10 mouse cellular contexts compared by ENCODE assay signal in genomic region chr7:123982461-123983038, GRCm38 (mm10). TPM values are rescaled to one million over a fixed set of nuclear protein-coding genes. Genes with fewer than 3 reads are reported as not detected.
DNase-seq lines count a peak whose midpoint lies in the region; ATAC-seq and TF ChIP-seq lines count a peak whose summit lies in the region.
"Had no signal": no experiment of that assay in that cellular context is flagged by ENCODE, and none has a peak within 500 bp of the region (broad histone marks: within the 10 kb centered on the region; RNA-seq: fewer than 3 reads in every experiment).

TSS of gene Hs3st4 (plus strand) at chr7:123982869.

- H3K27me3 ChIP-seq in cerebellum, adult 2 months (ENCODE audit: control insufficient read depth, insufficient read depth, low read length) = peaks cover 4% of the 10 kb centered on the region; the same call in 1 of the 2 replicates
- H3K27me3 ChIP-seq in E14TG2a.4 (ENCODE audit: insufficient read depth, low read length) = peaks cover 80% of the 10 kb centered on the region
- H3K27me3 ChIP-seq in forebrain, embryonic 14.5 days (replicated peaks; ENCODE audit: control insufficient read depth, insufficient read depth, low read length) = peaks cover 58% of the 10 kb centered on the region
- peaks cover 54% of the 10 kb centered on the region for H3K27me3 ChIP-seq in midbrain, embryonic 14.5 days (ENCODE audit: control insufficient read depth, insufficient read depth, low read length)

- no peak within 1 kb of the TSS for H3K27ac ChIP-seq in cerebellum, adult 2 months (ENCODE audit: insufficient read depth, low read length)
- no peak within 1 kb of the TSS; the same call in 1 of the 2 replicates for H3K27ac ChIP-seq in forebrain, embryonic 14.5 days (ENCODE audit: low read depth, low read length)
- H3K27ac ChIP-seq in midbrain, embryonic 14.5 days (replicated peaks; ENCODE audit: low read depth, low read length) = peak within 1 kb of the TSS; percentile 55; the same call in 1 of the 2 replicates

- H3K36me3 ChIP-seq in E14TG2a.4 (ENCODE audit: insufficient read depth, low read length) = no peaks in the 10 kb centered on the region
- no peaks in the 10 kb centered on the region for H3K36me3 ChIP-seq in forebrain, embryonic 14.5 days (ENCODE audit: control insufficient read depth, insufficient read depth, low read length)
- no peaks in the 10 kb centered on the region for H3K36me3 ChIP-seq in midbrain, embryonic 14.5 days (ENCODE audit: control insufficient read depth, insufficient read depth, low read length)

- no peaks in the 10 kb centered on the region for H3K4me1 ChIP-seq in cerebellum, adult 2 months (ENCODE audit: control insufficient read depth, insufficient read depth, low read length)
- H3K4me1 ChIP-seq in E14TG2a.4 (replicated peaks; ENCODE audit: low read depth, low read length) = peaks cover 17% of the 10 kb centered on the region
- no peaks in the 10 kb centered on the region for H3K4me1 ChIP-seq in forebrain, embryonic 14.5 days (ENCODE audit: control insufficient read depth, insufficient read depth, low read length)
- H3K4me1 ChIP-seq in midbrain, embryonic 14.5 days (ENCODE audit: control insufficient read depth, insufficient read depth, low read length) = 0 out of 2 replicates have a peak, but pooled peaks cover 3% of the 10 kb centered on the region

- peak within 1 kb of the TSS; percentile 2 for H3K4me3 ChIP-seq in cerebellum, adult 2 months (replicated peaks; ENCODE audit: insufficient read depth, low read depth, low read length)
- H3K4me3 ChIP-seq in E14TG2a.4 (replicated peaks; ENCODE audit: low read length) = peak within 1 kb of the TSS; percentile 84
- peak within 1 kb of the TSS; percentile 53 for H3K4me3 ChIP-seq in forebrain, embryonic 14.5 days (ENCODE audit: low read depth, low read length)
- H3K4me3 ChIP-seq in midbrain, embryonic 14.5 days (replicated peaks; ENCODE audit: low read depth, low read length) = peak within 1 kb of the TSS; percentile 63

- WGBS in cerebellum, adult 2 months = under 1% methylated on average over 68 of the region's 74 CpGs
- 1% methylated on average over 26 of the region's 74 CpGs for WGBS in forebrain, embryonic 14.5 days
- WGBS in midbrain, embryonic 14.5 days = under 1% methylated on average over 74 of the region's 74 CpGs

- H3K4me2 ChIP-seq in forebrain, embryonic 14.5 days (ENCODE audit: low read length) = peak within 1 kb of the TSS; percentile 95
- peak within 1 kb of the TSS; percentile 94 for H3K4me2 ChIP-seq in midbrain, embryonic 14.5 days (ENCODE audit: low read length)

- DNase-seq in cerebellum, adult 2 months = no peak
- no peak for DNase-seq in cerebellum, adult 11-12 months
- DNase-seq in forebrain, embryonic 14.5 days (ENCODE audit: low spot score) = peak; percentile 49
- DNase-seq in layer of hippocampus, postnatal 10 days (ENCODE audit: low spot score in 2 of 2) = peak; percentile 20 to 29
- peak; percentile 72 for DNase-seq in midbrain, embryonic 14.5 days
- DNase-seq in ovary, postnatal 10 days (ENCODE audit: low spot score) = no peak

- H3K9me3 ChIP-seq in E14TG2a.4 (ENCODE audit: low read length) = no peaks in the 10 kb centered on the region
- H3K9me3 ChIP-seq in forebrain, embryonic 14.5 days (replicated peaks; ENCODE audit: control insufficient read depth, low read length) = no peaks in the 10 kb centered on the region
- H3K9me3 ChIP-seq in midbrain, embryonic 14.5 days (ENCODE audit: control insufficient read depth, low read length) = no peaks in the 10 kb centered on the region

- peak; percentile 80 for ATAC-seq in forebrain, embryonic 14.5 days
- ATAC-seq in midbrain, embryonic 14.5 days (ENCODE audit: low FRiP score, low TSS enrichment) = peak; percentile 37; the same call in 1 of the 2 replicates
- no peak for ATAC-seq in megakaryocyte-erythroid progenitor cell, adult 5-6 weeks (replicated peaks; ENCODE audit: low FRiP score, low TSS enrichment, poor library complexity, severe bottlenecking)

- peak within 1 kb of the TSS; percentile 64 for H3K9ac ChIP-seq in forebrain, embryonic 14.5 days (ENCODE audit: low read length)
- peak within 1 kb of the TSS; percentile 65 for H3K9ac ChIP-seq in midbrain, embryonic 14.5 days (replicated peaks; ENCODE audit: low read length)

- TF ChIP-seq POLR2A in cerebellum, adult 2 months (IDR thresholded peaks at IDR 0.05; ENCODE audit: borderline replicate concordance, insufficient read depth, low read length) = no peak

- no peak for TF ChIP-seq CTCF in cerebellum, adult 2 months (IDR thresholded peaks at IDR 0.05; ENCODE audit: borderline replicate concordance, insufficient read depth, low read depth, low read length)
- TF ChIP-seq CTCF in E14TG2a.4 (conservative IDR thresholded peaks at IDR 0.05; ENCODE audit: low read length) = no peak

RNA-seq across cellular contexts. Expression of gene Hs3st4, which starts in this region (rescaled TPM):
- polyA plus RNA-seq in cerebellum, adult 2 months (2012; rRNA removed) = 4.2 and 5.2 TPM in 2 replicates
- polyA plus RNA-seq in forebrain, embryonic 14.5 days (2014; fragmentation: Nextera tagmentation; extraction: Ambion mirVana) = 3.9 and 5.8 TPM in 2 replicates
- 10 to 100 TPM; 74.0 to 84.5 TPM for total RNA-seq in layer of hippocampus, postnatal 10 days (2021)
- 10.9 and 15.4 TPM in 2 replicates for polyA plus RNA-seq in midbrain, embryonic 14.5 days (2014; fragmentation: Nextera tagmentation; extraction: Ambion mirVana)
- not detected in 2 replicates for total RNA-seq in megakaryocyte-erythroid progenitor cell, adult 5-6 weeks (2014; fragmentation: Nextera tagmentation)
- total RNA-seq in megakaryocyte-erythroid progenitor cell, adult 5-6 weeks (2017) = not detected in 2 replicates
- total RNA-seq: common myeloid progenitor, adult 5-6 weeks; neutrophil, adult 5-6 weeks had no signal

Comparison
In these comparisons a context has a peak if more than half of its experiments do, and no peak if none do; other contexts are left out.
1. RNA of gene Hs3st4 (total RNA-seq): 74.0 to 84.5 TPM in layer of hippocampus, postnatal 10 days; not detected in megakaryocyte-erythroid progenitor cell, adult 5-6 weeks; every median in the first group is over 10 times any median in the second.
2. DNase-seq: peak in forebrain, embryonic 14.5 days (single experiment), layer of hippocampus, postnatal 10 days (2 of 2) and midbrain, embryonic 14.5 days (single experiment); none in cerebellum, adult 2 months (0 of 2), cerebellum, adult 11-12 months (single experiment) and ovary, postnatal 10 days (single experiment).
3. H3K4me3 ChIP-seq: peak in every context shown above with its lines; median percentile 84 in E14TG2a.4; 63 in midbrain, embryonic 14.5 days; 53 in forebrain, embryonic 14.5 days; 2 in cerebellum, adult 2 months.